Mouse (Mus musculus) brain, embryonic 14.5 days (tissue): ENCODE results near the gene Lhpp.

Experiments
- CTCF ChIP-seq: fragments of 200-500 bp; IDR thresholded peaks from 2 replicates; pipeline ENCODE4 v1.5.1; 2012; ENCODE audit warnings: inconsistent platforms, mild to moderate bottlenecking, moderate library complexity, borderline replicate concordance; ENCODE audit not compliant: insufficient read depth, insufficient read length; ENCODE audit errors: extremely low read depth
- POLR2A ChIP-seq: fragments of 200-500 bp; IDR thresholded peaks from 2 replicates; pipeline ENCODE4 v1.6.1; 2012; ENCODE audit warnings: mild to moderate bottlenecking, inconsistent platforms, borderline replicate concordance; ENCODE audit not compliant: poor library complexity, insufficient read depth, insufficient read length, severe bottlenecking; ENCODE audit errors: extremely low read depth

DNA sequence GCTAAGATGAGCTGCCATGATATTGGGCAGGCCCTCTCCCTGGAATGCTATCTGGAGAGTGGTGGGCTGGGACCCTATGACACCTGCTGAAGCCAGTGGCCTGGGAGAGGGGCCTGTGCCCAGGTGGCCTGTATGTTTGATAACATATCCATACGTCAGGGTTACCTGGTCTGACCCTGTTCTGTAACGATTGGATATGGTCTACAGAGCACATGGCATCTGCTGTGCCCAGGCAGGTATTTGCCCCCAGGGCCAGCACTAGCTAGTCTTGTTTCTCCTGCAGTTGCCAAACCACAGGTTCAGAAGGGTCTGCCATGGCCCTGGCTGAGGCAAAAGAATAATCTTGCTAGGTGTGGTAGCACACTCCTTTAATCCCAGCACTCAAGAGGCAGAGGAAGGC lies 83.1 kb downstream of the Lhpp start:
- TF ChIP-seq POLR2A (no peak), CTCF (no peak)
